Mouse (Mus musculus) lung, postnatal 0 days (tissue): ENCODE measurements around the gene Celf5. TPM values are rescaled to one million over a fixed set of nuclear protein-coding genes. Genes with fewer than 3 reads are reported as not detected.
A peak's percentile ranks its signal among the peaks of the same experiment; 100 is the strongest.

Experiments
- ATAC-seq: fragments of 200-750 bp; cut with Nextera tagmentation; 2 replicates; pipeline ENCODE4 v1.8.0; 2017; ENCODE audit warnings: moderate library complexity
- DNase-seq: peaks from one replicate; pipeline ENCODE4 v3.0.0-alpha.2; 2016; ENCODE audit warnings: low spot score
- H3K27ac ChIP-seq: fragments of 300-500 bp; sonication (generic); 2 replicates; pipeline ENCODE4 v1.5.1; 2014; ENCODE audit warnings: antibody characterized with exemption, mild to moderate bottlenecking, low read length, mixed read lengths
- H3K27me3 ChIP-seq: fragments of 300-500 bp; sonication (generic); replicated peaks from 2 replicates; pipeline ENCODE4 v1.6.1; 2014; ENCODE audit warnings: low read length, mixed read lengths; ENCODE audit not compliant: insufficient read depth
- H3K36me3 ChIP-seq: fragments of 300-500 bp; sonication (generic); 2 replicates; pipeline ENCODE4 v1.6.1; 2014; ENCODE audit warnings: low read length, mixed read lengths; ENCODE audit not compliant: insufficient read depth
- H3K4me1 ChIP-seq: fragments of 300-500 bp; sonication (generic); 2 replicates; pipeline ENCODE4 v1.6.1; 2014; ENCODE audit warnings: antibody characterized with exemption, low read depth, low read length, mixed read lengths; ENCODE audit not compliant: insufficient read depth
- H3K4me2 ChIP-seq: fragments of 300-500 bp; sonication (generic); replicated peaks from 2 replicates; pipeline ENCODE4 v1.6.1; 2014; ENCODE audit warnings: low read depth, mild to moderate bottlenecking, low read length, moderate library complexity, mixed read lengths
- H3K4me3 ChIP-seq: fragments of 300-500 bp; sonication (generic); 2 replicates; pipeline ENCODE4 v1.5.1; 2014; ENCODE audit warnings: low read depth, low read length
- H3K9ac ChIP-seq: fragments of 300-500 bp; sonication (generic); replicated peaks from 2 replicates; pipeline ENCODE4 v1.6.1; 2014; ENCODE audit warnings: low read depth, mild to moderate bottlenecking
- H3K9me3 ChIP-seq: fragments of 300-500 bp; sonication (generic); 2 replicates; pipeline ENCODE4 v1.6.1; 2016; ENCODE audit warnings: low read length, mixed read lengths
- CTCF ChIP-seq: IDR thresholded peaks from 2 replicates; pipeline ENCODE4 v1.5.1; 2016; ENCODE audit warnings: antibody characterized with exemption, mild to moderate bottlenecking
- EP300 ChIP-seq: IDR thresholded peaks from 2 replicates; pipeline ENCODE4 v1.6.1; 2016; ENCODE audit warnings: antibody characterized with exemption, mild to moderate bottlenecking, control low read depth
- WGBS: fragments of 180-500 bp; shearing (Covaris S2); extraction: QIAGEN DNeasy Blood & Tissue Kit; methylation state at CpG from one replicate; pipeline ENCODE4 v1.1.7; 2014; 5-methylcytosine and 5-hydroxymethylcytosine counted together
- polyA plus RNA-seq: library from polyadenylated mRNA; unstranded; fragments of >200 nt; fragmentation: Nextera tagmentation; extraction: Ambion mirVana; gene quantifications from 2 replicates; pipeline ENCODE4 v1.2.1, GENCODE M21; 2015

The Celf5 gene
- 0.08 and 0.11 TPM in 2 replicates for polyA plus RNA-seq

DNA sequence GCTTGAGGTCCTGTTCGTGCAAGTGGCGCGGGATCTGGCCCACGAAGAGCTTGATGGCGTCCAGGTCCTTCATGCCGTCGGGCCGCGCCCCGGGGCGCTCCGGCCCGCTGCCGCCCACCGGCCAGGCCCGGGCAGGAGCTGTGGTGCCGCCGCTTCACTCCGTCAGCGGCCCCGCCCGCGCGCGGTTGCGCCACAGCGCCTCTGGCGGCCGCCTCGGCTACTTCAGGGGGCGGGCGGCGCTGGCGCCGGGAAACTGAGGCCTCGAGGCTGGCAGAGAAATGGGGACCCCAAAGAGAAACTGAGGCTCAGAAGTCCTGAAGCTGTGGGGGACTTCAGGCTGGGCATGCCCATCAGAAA lies at the start of gene Celf5:
Celf5 (minus strand) TSS at position 177 of the 357 bp plus-strand sequence.
- TF ChIP-seq EP300: no peak
- TF ChIP-seq CTCF: peak; percentile 70
- 0% methylated on average over 32 of the region's 36 CpGs for WGBS
- Histone ChIP-seq H3K27ac (no peak within 1 kb of the TSS), H3K4me2 (peak within 1 kb of the TSS; percentile 69), H3K27me3 (0 out of 2 replicates have a peak, but pooled peaks cover 6% of the 10 kb centered on the region), H3K36me3 (peaks cover 3% of the 10 kb centered on the region; the same call in 1 of the 2 replicates), H3K9me3 (no peaks in the 10 kb centered on the region), H3K4me3 (peak within 1 kb of the TSS; percentile 33), H3K4me1 (no peaks in the 10 kb centered on the region), H3K9ac (no peak within 1 kb of the TSS)
- DNase-seq (peak; percentile 40), ATAC-seq (peak; percentile 74)

DNA sequence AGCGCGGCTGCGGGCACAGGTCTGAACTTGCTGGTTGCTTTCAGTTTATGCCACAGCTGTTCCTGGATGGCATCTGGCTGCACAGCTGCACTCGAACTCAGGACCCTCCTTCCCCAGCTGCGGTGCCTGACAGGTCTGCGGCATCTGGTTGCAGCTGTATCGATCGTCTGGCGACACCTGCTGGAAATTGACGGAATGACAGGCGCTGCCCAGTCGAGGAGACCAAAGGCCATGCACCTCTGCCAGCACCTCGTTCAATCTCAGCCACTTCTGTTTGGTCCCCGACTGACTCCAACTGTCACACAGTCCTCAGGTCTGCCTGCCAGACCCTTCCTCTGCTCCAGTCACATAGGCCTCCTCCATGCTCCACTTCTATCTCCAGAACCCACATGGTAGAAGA lies 44.3 kb upstream of the Celf5 start:
- no peak overlapping the region for H3K27ac ChIP-seq
- H3K9me3 ChIP-seq: no peaks in the 10 kb centered on the region
- H3K4me1 ChIP-seq: peaks cover 6% of the 10 kb centered on the region; the same call in 1 of the 2 replicates
- TF ChIP-seq CTCF: peak; percentile 98
- no peak for TF ChIP-seq EP300
- H3K4me3 ChIP-seq: no peak overlapping the region
- DNase-seq: peak; percentile 63
- no peaks in the 10 kb centered on the region for H3K27me3 ChIP-seq
- WGBS: 11% methylated on average over 14 of the region's 14 CpGs
- no peak overlapping the region for H3K4me2 ChIP-seq
- ATAC-seq: peak; percentile 29; the same call in 1 of the 2 replicates
- H3K9ac ChIP-seq: no peak overlapping the region
- peaks cover 20% of the 10 kb centered on the region for H3K36me3 ChIP-seq

DNA sequence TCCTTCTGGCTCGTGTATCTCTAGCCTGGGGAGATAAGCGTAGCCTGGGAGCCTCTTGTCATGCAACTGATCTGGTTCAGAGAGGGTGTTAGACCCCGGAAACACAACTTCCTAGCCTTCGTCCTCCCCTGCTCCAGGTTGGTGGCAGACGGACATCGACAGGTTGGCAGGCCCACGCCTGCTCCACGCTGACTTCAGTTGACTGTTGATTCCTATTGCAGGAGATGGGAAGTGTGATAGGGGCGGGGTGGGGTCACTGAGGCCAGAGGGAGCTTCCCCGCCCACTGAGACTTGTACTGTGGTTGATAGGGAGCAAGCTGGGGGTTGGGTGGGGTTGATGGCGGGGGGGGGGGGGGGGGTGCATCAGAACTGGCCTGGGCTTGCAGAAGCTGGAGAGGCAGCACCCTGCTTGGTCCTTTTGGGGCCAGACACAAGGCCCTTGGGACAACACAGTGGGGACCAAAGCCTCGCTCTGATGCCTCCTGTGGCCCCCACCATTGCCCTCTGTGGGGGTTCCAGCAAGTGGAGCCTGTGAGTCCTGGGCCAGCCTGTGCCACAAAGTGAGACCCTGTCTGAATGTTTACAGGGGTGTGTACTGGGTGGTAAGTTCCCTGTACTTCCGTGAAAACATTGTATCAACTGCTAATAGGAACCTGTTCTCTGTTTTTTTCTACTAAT lies 42.6 kb upstream of the Celf5 start:
- Histone ChIP-seq H3K4me1 (peaks cover 6% of the 10 kb centered on the region; the same call in 1 of the 2 replicates), H3K27ac (no peak overlapping the region), H3K9ac (no peak overlapping the region), H3K9me3 (no peaks in the 10 kb centered on the region), H3K4me2 (no peak overlapping the region), H3K36me3 (peaks cover 11% of the 10 kb centered on the region; the same call in 1 of the 2 replicates), H3K27me3 (no peaks in the 10 kb centered on the region), H3K4me3 (no peak overlapping the region)
- TF ChIP-seq CTCF (no peak), EP300 (no peak)
- ATAC-seq (peak; percentile 55), DNase-seq (no peak)
- 44% methylated on average over 12 of the region's 13 CpGs for WGBS

DNA sequence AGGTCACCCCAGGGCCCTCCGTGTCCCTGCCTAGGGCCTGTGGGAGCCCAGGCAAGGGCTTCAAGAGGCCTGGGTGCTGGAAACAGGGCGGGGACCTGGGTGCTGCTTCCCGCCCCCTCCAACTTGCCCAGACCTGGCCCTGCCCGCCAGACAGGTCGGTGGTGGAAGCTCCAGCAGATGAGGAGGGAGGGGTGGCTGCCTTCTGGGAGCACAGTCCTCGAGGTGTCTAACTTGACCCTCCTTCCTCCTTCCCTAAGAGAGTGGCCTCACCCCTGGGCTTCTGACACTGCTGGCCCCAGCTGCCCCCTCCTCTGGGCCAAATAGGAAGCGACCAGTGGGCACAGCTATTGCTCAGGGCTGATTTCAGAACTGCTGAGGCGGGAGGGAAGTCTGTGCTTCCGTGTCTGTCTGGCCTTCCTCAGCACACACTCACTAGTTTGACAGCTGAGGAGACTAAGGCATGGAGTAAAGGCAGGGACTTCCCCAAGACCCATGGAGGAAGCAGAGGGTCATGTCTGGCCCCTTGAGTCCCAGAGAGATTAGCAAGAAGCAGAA lies 41.6 kb upstream of the Celf5 start, which contains the start of gene Gna15:
Gna15 (minus strand) TSS at position 175 of the 555 bp plus-strand sequence.
- Histone ChIP-seq H3K27me3 (no peaks in the 10 kb centered on the region), H3K9ac (peak within 1 kb of the TSS; percentile 23; the same call in 1 of the 2 replicates), H3K4me1 (peaks cover 6% of the 10 kb centered on the region; the same call in 1 of the 2 replicates), H3K9me3 (no peaks in the 10 kb centered on the region), H3K4me2 (peak within 1 kb of the TSS; percentile 45), H3K4me3 (peak within 1 kb of the TSS; percentile 14), H3K27ac (peak within 1 kb of the TSS; percentile 38; the same call in 1 of the 2 replicates), H3K36me3 (0 out of 2 replicates have a peak, but pooled peaks cover 5% of the 10 kb centered on the region)
- DNase-seq (peak; percentile 39), ATAC-seq (peak; percentile 56)
- 3% methylated on average over 9 of the region's 9 CpGs for WGBS
- TF ChIP-seq CTCF (no peak), EP300 (no peak)

DNA sequence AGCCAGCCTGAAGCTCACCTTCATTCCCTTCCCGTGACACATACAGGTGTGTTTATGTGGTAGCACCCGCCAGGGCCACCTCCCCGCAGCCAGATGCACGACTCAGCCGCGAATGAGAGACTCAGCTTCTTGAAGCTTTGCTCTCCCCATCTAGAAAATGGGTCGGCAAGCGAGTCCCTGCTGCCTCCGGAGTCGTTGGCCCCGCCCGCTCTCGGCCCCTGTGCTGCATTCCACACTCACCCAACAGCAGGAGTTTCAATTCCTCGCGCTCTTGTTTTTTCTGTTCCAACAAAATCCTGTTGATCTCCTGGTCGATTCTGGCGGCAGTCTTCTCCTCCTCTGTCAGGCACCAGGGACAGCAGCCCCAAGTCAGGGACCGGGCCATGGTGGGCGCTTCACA lies 41.1 kb upstream of the Celf5 start:
- Histone ChIP-seq H3K9me3 (no peaks in the 10 kb centered on the region), H3K4me2 (peak overlapping the region; percentile 45), H3K9ac (peak overlapping the region; percentile 23; the same call in 1 of the 2 replicates), H3K4me3 (peak overlapping the region; percentile 14), H3K36me3 (0 out of 2 replicates have a peak, but pooled peaks cover under 1% of the 10 kb centered on the region), H3K27me3 (no peaks in the 10 kb centered on the region), H3K4me1 (peaks cover 6% of the 10 kb centered on the region; the same call in 1 of the 2 replicates), H3K27ac (peak overlapping the region; percentile 38; the same call in 1 of the 2 replicates)
- TF ChIP-seq EP300: no peak
- no peak for TF ChIP-seq CTCF
- no peak for DNase-seq
- WGBS: 18% methylated on average over 19 of the region's 19 CpGs
- ATAC-seq: peak; percentile 6; the same call in 1 of the 2 replicates

DNA sequence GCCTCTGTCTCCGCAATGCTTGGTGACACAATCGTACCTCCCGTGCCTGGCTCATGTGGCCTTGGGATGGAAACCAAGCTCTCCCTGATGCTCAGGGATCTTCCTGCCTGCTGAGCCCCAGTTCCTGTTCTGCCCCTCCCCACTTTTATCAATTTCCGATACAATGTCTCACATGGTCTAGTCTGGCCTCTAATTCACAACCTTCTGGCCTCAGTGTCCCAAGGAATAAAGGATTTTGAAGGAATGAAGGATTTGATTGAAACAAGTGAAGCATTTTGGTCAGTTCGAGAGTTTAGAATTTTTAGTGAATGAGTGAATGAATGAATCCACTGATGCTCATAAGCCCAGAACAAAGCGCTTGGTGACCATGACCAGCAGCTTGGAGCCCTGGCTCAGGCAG lies 40.6 kb upstream of the Celf5 start:
- TF ChIP-seq CTCF (no peak), EP300 (no peak)
- ATAC-seq (no peak), DNase-seq (no peak)
- Histone ChIP-seq H3K4me3 (0 out of 2 replicates have a peak overlapping the region, but pooled peaks have one; percentile 14), H3K4me1 (peaks cover 6% of the 10 kb centered on the region; the same call in 1 of the 2 replicates), H3K9me3 (no peaks in the 10 kb centered on the region), H3K9ac (no peak overlapping the region), H3K27me3 (no peaks in the 10 kb centered on the region), H3K27ac (no peak overlapping the region), H3K4me2 (no peak overlapping the region), H3K36me3 (no peaks in the 10 kb centered on the region)
- WGBS: 67% methylated on average over 6 of the region's 6 CpGs
